Mouse (Mus musculus) gastrocnemius, adult 2 months (tissue): ENCODE data around the gene Nol4l. TPM values are rescaled to one million over a fixed set of nuclear protein-coding genes. Genes with fewer than 3 reads are reported as not detected.
"Not testable (repeated sequence)": the region's sequence is repeated elsewhere in the genome, so short reads cannot be mapped to it uniquely, and the experiment has no call there.

Source experiments
- DNase-seq: peaks from one replicate; pipeline ENCODE4 v3.0.0; 2022
- H3K27ac ChIP-seq: fragments of 200-600 bp; 2 replicates; pipeline ENCODE4 v1.8.1; 2022; ENCODE audit warnings: mild to moderate bottlenecking
- H3K4me3 ChIP-seq: fragments of 200-600 bp; 2 replicates; pipeline ENCODE4 v1.8.1; 2022; ENCODE audit warnings: mild to moderate bottlenecking, moderate library complexity
- CTCF ChIP-seq: fragments of 200-600 bp; IDR thresholded peaks from 2 replicates; pipeline ENCODE4 v1.8.1; 2022; ENCODE audit warnings: antibody characterized with exemption, mild to moderate bottlenecking, moderate library complexity
- intact Hi-C: fragments of 180-260 bp; cut with DNase I; formaldehyde crosslinking; loops from one replicate; pipeline ENCODE4 v1.15.1; 2025
- total RNA-seq, 2 experiments: library from RNA; stranded (reverse); gene quantifications; 2 replicates each; pipeline ENCODE4 v1.2.3; 2021

Gene Nol4l
- total RNA-seq, 2 experiments from 2014 or later, result 1.0 to 1.2 TPM

DNA sequence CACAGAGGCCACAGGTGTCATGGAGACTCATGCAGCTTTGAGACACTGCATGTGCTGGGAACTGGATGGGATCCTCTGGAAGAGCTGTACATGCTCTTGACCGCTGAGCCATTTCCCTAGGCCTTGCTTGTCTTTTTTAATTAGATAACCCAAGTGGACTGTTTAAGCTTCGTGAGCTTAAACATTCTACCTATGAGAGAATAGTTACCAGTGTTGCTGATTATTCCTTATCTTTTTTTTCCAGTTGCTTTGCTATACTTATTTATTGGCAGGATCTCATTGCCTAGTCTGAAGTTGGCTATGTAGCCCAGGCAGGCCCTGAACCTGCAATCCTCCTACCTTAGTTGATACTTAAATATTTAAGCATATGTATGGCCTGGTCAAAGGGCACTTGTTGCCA lies 139.9 kb downstream of the Nol4l start:
- no peak overlapping the region for H3K4me3 ChIP-seq
- no peak for TF ChIP-seq CTCF
- DNase-seq, result no peak
- intact Hi-C loops, result no loop called here
- H3K27ac ChIP-seq, result no peak overlapping the region

DNA sequence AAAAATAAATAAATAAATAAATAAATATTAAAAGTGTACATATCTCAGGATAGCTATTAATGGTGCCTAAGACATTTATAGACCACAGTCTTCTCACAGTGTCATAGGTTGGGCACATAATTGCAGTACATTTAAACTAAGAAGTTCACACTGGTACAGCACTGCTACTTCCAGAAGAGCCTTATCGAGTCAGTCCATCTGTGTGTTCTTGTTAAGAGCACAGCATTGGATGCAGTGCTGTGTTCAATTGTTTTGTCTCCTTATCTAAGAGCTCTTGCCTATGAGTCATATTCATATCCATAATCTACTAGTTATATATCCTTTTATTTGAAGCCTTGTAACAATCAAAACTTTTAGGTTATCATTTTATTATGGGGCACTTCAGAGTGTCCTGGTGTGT lies 149.3 kb downstream of the Nol4l start:
- TF ChIP-seq CTCF, result no peak

DNA sequence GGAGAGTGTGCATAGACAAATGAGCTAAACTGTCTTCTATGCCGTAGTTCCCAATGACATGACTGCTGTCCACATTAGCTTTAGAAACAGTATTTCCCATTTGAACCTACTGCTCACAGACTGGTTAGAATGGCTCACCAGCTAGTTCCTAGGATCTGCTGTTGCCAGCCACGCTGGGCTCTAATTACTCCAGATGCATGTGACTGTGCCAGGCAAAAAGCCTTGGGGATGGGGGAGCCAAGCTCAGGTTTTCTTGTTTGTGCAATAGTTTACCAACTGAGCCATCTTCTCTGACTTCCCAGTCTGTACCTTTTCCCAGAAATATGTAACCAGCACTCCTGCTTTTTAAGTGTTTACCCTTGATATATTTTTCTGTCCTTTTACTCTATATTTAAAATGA lies 154.4 kb downstream of the Nol4l start:
- H3K4me3 ChIP-seq, result no peak overlapping the region
- no peak for TF ChIP-seq CTCF
- DNase-seq, result peak; percentile 57

More for the DNA sequence above, 149.3 kb downstream of the Nol4l start:
- intact Hi-C loops, result no loop called here
- Histone ChIP-seq H3K4me3 (no peak overlapping the region), H3K27ac (no peak overlapping the region)
- DNase-seq, result no peak

DNA sequence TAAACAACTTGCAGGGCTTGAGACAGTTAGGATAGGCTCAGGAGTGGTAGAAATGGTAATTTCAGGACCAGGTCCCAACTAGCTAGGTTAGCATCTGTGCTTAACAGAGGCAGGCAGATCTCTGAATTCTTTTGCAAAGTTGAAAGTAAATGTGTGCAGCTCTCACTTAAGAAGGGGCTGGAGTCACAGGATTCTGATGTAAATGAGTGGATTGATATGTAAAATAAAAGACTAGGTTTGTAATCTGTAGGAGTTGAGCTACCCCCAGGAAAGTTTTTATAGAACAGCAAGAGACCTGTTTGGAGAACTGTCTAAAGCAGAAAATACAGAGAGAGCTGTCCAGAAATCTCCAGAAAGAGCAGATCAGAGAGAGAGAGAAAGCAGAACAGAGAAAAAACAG lies 158.9 kb downstream of the Nol4l start:
- no peak for DNase-seq
- TF ChIP-seq CTCF, result no peak
- Histone ChIP-seq H3K27ac (no peak overlapping the region), H3K4me3 (no peak overlapping the region)
- intact Hi-C loops, result no loop called here

More for the DNA sequence above, 154.4 kb downstream of the Nol4l start:
- peak overlapping the region; percentile 41; the same call in 1 of the 2 replicates for H3K27ac ChIP-seq
- intact Hi-C loops, result no loop called here

DNA sequence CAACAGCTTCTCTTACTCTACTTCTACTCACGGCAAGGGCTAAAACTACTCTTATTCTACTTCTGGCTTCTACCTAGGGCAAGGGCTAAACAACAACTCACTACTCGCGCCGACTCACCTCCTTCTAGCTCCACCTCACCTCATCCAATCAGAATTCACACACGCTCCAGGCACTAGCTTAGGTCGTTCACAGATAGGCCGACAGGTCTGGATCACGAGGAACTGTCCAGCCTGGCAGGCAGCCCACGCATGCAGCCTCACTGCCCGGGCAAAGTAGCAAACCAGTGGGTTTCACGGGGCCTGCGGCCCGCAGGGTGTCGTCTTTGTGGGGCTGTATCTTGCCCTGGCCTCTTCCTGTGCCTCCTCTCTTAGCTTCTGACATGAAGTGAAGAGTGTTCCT lies 165.2 kb downstream of the Nol4l start:
- H3K27ac ChIP-seq, H3K4me3 ChIP-seq, intact Hi-C loops, DNase-seq: not testable (repeated sequence)

DNA sequence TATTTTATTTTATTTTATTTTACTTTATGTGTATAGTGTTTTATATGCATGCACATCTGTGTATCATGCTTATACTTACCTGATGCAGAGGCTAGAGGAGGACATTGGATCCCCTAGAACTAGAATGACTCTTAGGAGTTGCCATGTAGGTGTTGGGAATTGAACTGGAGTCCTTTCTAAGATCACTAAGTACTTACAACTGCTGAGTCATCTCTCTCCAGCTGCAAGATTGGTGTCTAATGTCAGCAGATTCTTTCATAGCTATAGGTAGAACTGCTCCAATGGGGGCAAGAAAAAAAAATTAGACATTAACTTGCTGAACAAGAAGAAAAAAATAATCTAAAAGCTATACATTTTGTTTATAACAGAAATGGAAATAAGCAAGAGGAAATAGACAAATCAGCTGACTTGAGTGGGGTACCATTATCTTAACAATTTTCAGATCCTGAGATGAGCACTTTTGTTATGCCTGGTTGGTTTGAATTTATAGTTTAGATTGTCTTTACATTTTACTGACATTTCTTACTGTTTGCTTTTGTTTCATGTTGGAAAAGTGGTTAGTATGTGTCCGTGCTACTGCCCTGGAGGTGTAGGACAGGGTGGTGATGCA lies 168.6 kb downstream of the Nol4l start:
- DNase-seq, result no peak
- no peak for TF ChIP-seq CTCF
- Histone ChIP-seq H3K27ac (no peak overlapping the region), H3K4me3 (no peak overlapping the region)
- intact Hi-C loops, result no loop called here

Other genes with a start within 250 kb of the Nol4l start
- gene Kif3b, start 238.6 kb downstream of the Nol4l start, total RNA-seq, result 1 to 10 TPM; 3.6 to 4.3 TPM
- 10 to 100 TPM in 1 of 2 experiments, 1 to 10 TPM in 1; 9.3 to 10.6 TPM for gene Asxl1, start 184.1 kb downstream of the Nol4l start, total RNA-seq
- gene 4930404H24Rik, start 37.2 kb downstream of the Nol4l start, total RNA-seq, result not detected
- 10 to 100 TPM in 1 of 2 experiments, 1 to 10 TPM in 1; 8.1 to 11.9 TPM for gene Commd7, start 102.8 kb upstream of the Nol4l start, total RNA-seq
- under 1 TPM; 0.56 to 0.89 TPM for gene Dnmt3b, start 119.5 kb upstream of the Nol4l start, total RNA-seq
- not detected for gene Dnmt3c, start 166.7 kb upstream of the Nol4l start, total RNA-seq
- gene Mapre1, start 211.3 kb upstream of the Nol4l start, total RNA-seq, result 10 to 100 TPM; 32.8 to 41.3 TPM
- gene Efcab8, start 250.0 kb upstream of the Nol4l start, total RNA-seq, result not detected